Mouse (Mus musculus): ENCODE data around the gene Zfhx2. TPM values are rescaled to one million over a fixed set of nuclear protein-coding genes. Genes with fewer than 3 reads are reported as not detected.

Zfhx2 gene
- total and polyA plus RNA-seq, 2 experiments from 2014 or later, result 7.5 to 11.1 TPM

DNA sequence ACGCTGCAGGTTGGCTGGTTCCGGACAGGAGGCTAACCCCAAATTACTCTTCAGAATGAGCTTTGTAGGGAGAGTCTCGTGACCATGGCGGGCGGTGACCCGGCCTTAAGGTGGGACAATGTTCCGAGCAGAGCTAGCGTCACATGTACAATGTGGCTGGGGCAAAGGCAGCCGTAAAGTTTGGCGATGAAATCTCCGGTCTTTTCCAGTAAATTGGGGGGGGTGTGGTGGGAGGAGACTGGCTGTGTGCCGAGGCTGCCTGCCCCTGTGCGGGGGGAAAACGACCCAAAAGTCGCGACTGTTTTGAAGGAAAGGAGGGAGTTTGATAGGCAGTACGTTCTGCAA lies 76.4 kb downstream of the Zfhx2 start:
- 1% methylated on average over 17 of the region's 17 CpGs for WGBS
- no peak for DNase-seq
- no peak for TF ChIP-seq CTCF (IDR thresholded peaks at IDR 0.05; ENCODE audit: low read depth)
- Histone ChIP-seq H3K9ac (peak overlapping the region; percentile 70), H3K4me2 (ENCODE audit: low read depth) (peak overlapping the region; percentile 86), H3K4me1 (ENCODE audit: insufficient read depth) (no peaks in the 10 kb centered on the region), H3K27me3 (ENCODE audit: insufficient read depth, low read length) (no peaks in the 10 kb centered on the region), H3K9me3 (ENCODE audit: low read length) (no peaks in the 10 kb centered on the region), H3K4me3 (ENCODE audit: low read depth, low read length) (peak overlapping the region; percentile 85), H3K27ac (ENCODE audit: low read depth, low read length) (peak overlapping the region; percentile 72), H3K36me3 (ENCODE audit: insufficient read depth) (peaks cover 5% of the 10 kb centered on the region)
- 0 out of 2 replicates have a peak, but pooled peaks have one; percentile 0 for ATAC-seq

DNA sequence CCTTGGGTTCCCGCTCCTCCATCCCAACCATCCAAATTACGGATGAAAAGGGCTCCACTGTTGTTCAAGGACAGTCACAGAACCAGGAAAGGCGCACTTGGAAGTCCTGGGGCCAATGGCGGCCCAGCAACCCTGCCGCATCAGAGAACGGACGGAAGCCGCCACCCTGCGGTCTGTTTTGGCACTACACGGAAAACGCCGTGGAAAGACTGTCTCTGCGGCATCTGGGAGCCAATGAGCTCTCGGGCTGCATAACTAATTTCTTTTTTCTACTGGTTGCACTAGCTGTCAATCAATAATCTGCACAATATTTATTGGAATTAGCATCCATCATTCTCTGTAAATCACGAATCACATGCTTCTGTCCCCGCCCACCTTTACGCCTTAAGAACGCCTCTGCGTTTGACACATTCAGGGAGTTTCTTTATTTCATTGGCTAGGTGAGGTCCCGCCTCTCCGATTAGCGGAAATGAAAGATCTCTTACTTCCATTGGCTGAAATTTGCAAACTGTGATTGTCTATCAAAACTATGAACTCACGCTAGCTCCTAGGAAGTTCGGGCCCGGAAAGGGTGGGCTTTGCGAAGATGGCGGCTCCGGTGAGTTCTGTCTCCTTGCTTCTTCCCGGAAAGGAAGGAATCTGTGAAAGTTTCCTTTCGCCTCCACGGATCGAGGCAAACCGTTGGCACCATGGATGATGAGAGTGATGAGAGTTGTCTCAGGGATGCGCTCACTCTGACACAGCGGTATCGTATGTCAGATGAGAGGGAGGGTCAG lies 76.9 kb downstream of the Zfhx2 start, which contains the start of gene Ngdn:
TSS of gene Ngdn (plus strand) at position 464 of the 776 bp plus-strand sequence.
- DNase-seq, result peak; percentile 99
- no peaks in the 10 kb centered on the region for H3K9me3 ChIP-seq (ENCODE audit: low read length)
- no peaks in the 10 kb centered on the region for H3K4me1 ChIP-seq (ENCODE audit: insufficient read depth)
- TF ChIP-seq CTCF (IDR thresholded peaks at IDR 0.05; ENCODE audit: low read depth), result peak; percentile 97
- H3K36me3 ChIP-seq (ENCODE audit: insufficient read depth), result no peaks in the 10 kb centered on the region; the same call in 1 of the 2 replicates
- peak within 1 kb of the TSS; percentile 85 for H3K4me3 ChIP-seq (ENCODE audit: low read depth, low read length)
- H3K9ac ChIP-seq, result peak within 1 kb of the TSS; percentile 72
- under 1% methylated on average over 36 of the region's 36 CpGs for WGBS
- H3K27me3 ChIP-seq (ENCODE audit: insufficient read depth, low read length), result no peaks in the 10 kb centered on the region
- H3K4me2 ChIP-seq (ENCODE audit: low read depth), result peak within 1 kb of the TSS; percentile 86
- peak; percentile 97 for ATAC-seq
- H3K27ac ChIP-seq (ENCODE audit: low read depth, low read length), result peak within 1 kb of the TSS; percentile 97

DNA sequence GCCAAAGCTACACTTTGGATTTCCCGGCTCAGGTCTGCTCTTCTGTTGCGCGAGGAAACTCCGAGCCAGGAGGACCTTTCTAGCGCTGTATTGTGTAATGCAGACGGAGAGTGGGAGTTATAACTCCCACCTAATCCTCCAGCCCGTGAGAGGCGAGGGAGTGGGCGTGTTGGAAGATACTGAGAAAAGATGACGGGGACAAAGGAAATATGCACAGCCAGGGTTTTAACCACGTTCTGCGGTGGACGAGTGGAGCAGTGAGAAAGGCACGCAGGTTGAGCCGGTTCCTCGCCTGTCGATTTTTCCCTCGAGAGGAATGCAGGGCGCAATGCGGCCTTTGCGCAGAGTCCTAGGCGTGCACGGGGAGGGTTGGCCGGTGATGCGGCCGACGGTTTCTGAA lies 77.5 kb downstream of the Zfhx2 start:
- Histone ChIP-seq H3K4me1 (ENCODE audit: insufficient read depth) (no peaks in the 10 kb centered on the region), H3K27ac (ENCODE audit: low read depth, low read length) (peak overlapping the region; percentile 97), H3K4me3 (ENCODE audit: low read depth, low read length) (peak overlapping the region; percentile 49), H3K27me3 (ENCODE audit: insufficient read depth, low read length) (no peaks in the 10 kb centered on the region), H3K36me3 (ENCODE audit: insufficient read depth) (no peaks in the 10 kb centered on the region; the same call in 1 of the 2 replicates), H3K9me3 (ENCODE audit: low read length) (no peaks in the 10 kb centered on the region), H3K9ac (peak overlapping the region; percentile 72), H3K4me2 (ENCODE audit: low read depth) (peak overlapping the region; percentile 83)
- WGBS, result under 1% methylated on average over 27 of the region's 27 CpGs
- DNase-seq, result no peak
- peak; percentile 38 for ATAC-seq
- no peak for TF ChIP-seq CTCF (IDR thresholded peaks at IDR 0.05; ENCODE audit: low read depth)

DNA sequence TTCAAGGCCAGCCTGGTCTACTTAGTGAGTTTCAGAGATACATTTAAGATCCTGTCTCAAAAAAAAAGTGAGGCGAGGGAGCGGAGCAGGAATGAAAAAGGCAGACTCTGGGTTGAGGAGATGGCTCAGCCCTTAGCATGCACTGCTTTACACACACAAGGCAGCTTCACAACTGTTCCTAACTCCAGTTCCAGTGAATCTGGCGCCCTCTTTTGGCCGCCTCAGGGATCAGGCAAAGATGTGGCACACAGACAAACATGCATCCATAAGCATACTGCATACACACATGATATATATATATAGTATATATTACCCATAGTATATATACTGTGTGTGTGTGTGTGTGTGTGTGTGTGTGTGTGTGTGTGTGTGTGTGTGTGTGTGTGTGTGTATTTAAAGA lies 81.0 kb downstream of the Zfhx2 start:
- DNase-seq (peak; percentile 54), ATAC-seq (no peak)
- H3K9me3 ChIP-seq (ENCODE audit: low read length), result no peaks in the 10 kb centered on the region
- no peak overlapping the region for H3K4me2 ChIP-seq (ENCODE audit: low read depth)
- H3K4me3 ChIP-seq (ENCODE audit: low read depth, low read length), result no peak overlapping the region
- peak; percentile 60 for TF ChIP-seq CTCF (IDR thresholded peaks at IDR 0.05; ENCODE audit: low read depth)
- H3K27me3 ChIP-seq (ENCODE audit: insufficient read depth, low read length), result no peaks in the 10 kb centered on the region
- H3K27ac ChIP-seq (ENCODE audit: low read depth, low read length), result no peak overlapping the region
- WGBS, result 60% methylated on average over 4 of the region's 4 CpGs
- no peak overlapping the region for H3K9ac ChIP-seq
- H3K36me3 ChIP-seq (ENCODE audit: insufficient read depth), result no peaks in the 10 kb centered on the region
- no peaks in the 10 kb centered on the region for H3K4me1 ChIP-seq (ENCODE audit: insufficient read depth)

Other genes with a start within 250 kb of the Zfhx2 start
- gene Homez, start 221.4 kb downstream of the Zfhx2 start, total RNA-seq (2014; rRNA removed), result 7.1 and 7.2 TPM in 2 replicates
- gene Homez, start 221.4 kb downstream of the Zfhx2 start, polyA plus RNA-seq (2015; fragmentation: Nextera tagmentation; extraction: Ambion mirVana), result 2.7 and 6.9 TPM in 2 replicates
- gene Ppp1r3e, start 214.8 kb downstream of the Zfhx2 start, total RNA-seq (2014; rRNA removed), result 17.4 and 19.7 TPM in 2 replicates
- 2.3 and 3.3 TPM in 2 replicates for gene Ppp1r3e, start 214.8 kb downstream of the Zfhx2 start, polyA plus RNA-seq (2015; fragmentation: Nextera tagmentation; extraction: Ambion mirVana)
- gene Bcl2l2, start 208.9 kb downstream of the Zfhx2 start, total RNA-seq (2014; rRNA removed), result 33.2 and 38.0 TPM in 2 replicates
- 2.5 and 2.9 TPM in 2 replicates for gene Bcl2l2, start 208.9 kb downstream of the Zfhx2 start, polyA plus RNA-seq (2015; fragmentation: Nextera tagmentation; extraction: Ambion mirVana)
- 3.1 TPM in 1 of 2 replicates, not detected in the other for gene Gm20521, start 208.9 kb downstream of the Zfhx2 start, total RNA-seq (2014; rRNA removed)
- 0.30 and 0.89 TPM in 2 replicates for gene Gm20521, start 208.9 kb downstream of the Zfhx2 start, polyA plus RNA-seq (2015; fragmentation: Nextera tagmentation; extraction: Ambion mirVana)
- 113 and 116 TPM in 2 replicates for gene Pabpn1, start 199.8 kb downstream of the Zfhx2 start, total RNA-seq (2014; rRNA removed)
- gene Pabpn1, start 199.8 kb downstream of the Zfhx2 start, polyA plus RNA-seq (2015; fragmentation: Nextera tagmentation; extraction: Ambion mirVana), result 105 and 126 TPM in 2 replicates
- gene Slc22a17, start 179.2 kb downstream of the Zfhx2 start, total RNA-seq (2014; rRNA removed), result 327 and 359 TPM in 2 replicates
- gene Slc22a17, start 179.2 kb downstream of the Zfhx2 start, polyA plus RNA-seq (2015; fragmentation: Nextera tagmentation; extraction: Ambion mirVana), result 230 and 282 TPM in 2 replicates
- gene Efs, start 166.2 kb downstream of the Zfhx2 start, total RNA-seq (2014; rRNA removed), result 22.2 and 29.8 TPM in 2 replicates
- gene Efs, start 166.2 kb downstream of the Zfhx2 start, polyA plus RNA-seq (2015; fragmentation: Nextera tagmentation; extraction: Ambion mirVana), result 13.4 and 13.5 TPM in 2 replicates
- gene Il25, start 159.6 kb downstream of the Zfhx2 start, total RNA-seq (2014; rRNA removed), result 0.38 TPM in 1 of 2 replicates, not detected in the other
- gene Il25, start 159.6 kb downstream of the Zfhx2 start, polyA plus RNA-seq (2015; fragmentation: Nextera tagmentation; extraction: Ambion mirVana), result 0.18 and 0.58 TPM in 2 replicates
- gene Cmtm5, start 156.1 kb downstream of the Zfhx2 start, total RNA-seq (2014; rRNA removed), result 17.9 and 19.9 TPM in 2 replicates
- 17.7 and 22.7 TPM in 2 replicates for gene Cmtm5, start 156.1 kb downstream of the Zfhx2 start, polyA plus RNA-seq (2015; fragmentation: Nextera tagmentation; extraction: Ambion mirVana)
- 0.23 and 5.8 TPM in 2 replicates for gene Myh6, start 125.4 kb downstream of the Zfhx2 start, total RNA-seq (2014; rRNA removed)
- 2.3 and 2.5 TPM in 2 replicates for gene Myh6, start 125.4 kb downstream of the Zfhx2 start, polyA plus RNA-seq (2015; fragmentation: Nextera tagmentation; extraction: Ambion mirVana)
- gene Gm17428, start 115.4 kb downstream of the Zfhx2 start, total RNA-seq (2014; rRNA removed), result not detected in 2 replicates
- not detected in 2 replicates for gene Gm17428, start 115.4 kb downstream of the Zfhx2 start, polyA plus RNA-seq (2015; fragmentation: Nextera tagmentation; extraction: Ambion mirVana)
- gene Myh7, start 97.7 kb downstream of the Zfhx2 start, total RNA-seq (2014; rRNA removed), result 8.5 and 9.3 TPM in 2 replicates
- 8.8 and 9.6 TPM in 2 replicates for gene Myh7, start 97.7 kb downstream of the Zfhx2 start, polyA plus RNA-seq (2015; fragmentation: Nextera tagmentation; extraction: Ambion mirVana)
- gene Ngdn, start 76.9 kb downstream of the Zfhx2 start, total RNA-seq (2014; rRNA removed), result 24.2 and 36.8 TPM in 2 replicates
- 47.9 and 51.3 TPM in 2 replicates for gene Ngdn, start 76.9 kb downstream of the Zfhx2 start, polyA plus RNA-seq (2015; fragmentation: Nextera tagmentation; extraction: Ambion mirVana)
- 49.0 and 55.2 TPM in 2 replicates for gene Thtpa, start 2.5 kb upstream of the Zfhx2 start, total RNA-seq (2014; rRNA removed)
- 47.2 and 48.0 TPM in 2 replicates for gene Thtpa, start 2.5 kb upstream of the Zfhx2 start, polyA plus RNA-seq (2015; fragmentation: Nextera tagmentation; extraction: Ambion mirVana)
- gene Ap1g2, start 14.3 kb upstream of the Zfhx2 start, total RNA-seq (2014; rRNA removed), result 11.3 and 12.8 TPM in 2 replicates
- gene Ap1g2, start 14.3 kb upstream of the Zfhx2 start, polyA plus RNA-seq (2015; fragmentation: Nextera tagmentation; extraction: Ambion mirVana), result 4.2 and 5.5 TPM in 2 replicates
- 156 and 160 TPM in 2 replicates for gene Jph4, start 24.6 kb upstream of the Zfhx2 start, total RNA-seq (2014; rRNA removed)
- 47.4 and 55.3 TPM in 2 replicates for gene Jph4, start 24.6 kb upstream of the Zfhx2 start, polyA plus RNA-seq (2015; fragmentation: Nextera tagmentation; extraction: Ambion mirVana)
- 0.31 and 0.67 TPM in 2 replicates for gene Dhrs2, start 129.7 kb upstream of the Zfhx2 start, total RNA-seq (2014; rRNA removed)
- 0.30 and 0.57 TPM in 2 replicates for gene Dhrs2, start 129.7 kb upstream of the Zfhx2 start, polyA plus RNA-seq (2015; fragmentation: Nextera tagmentation; extraction: Ambion mirVana)